Mouse (Mus musculus): Measurements from ENCODE around the gene Magoh.

Magoh gene

GRCm38 (mm10) chr4:107879254-107880050 is at the start of gene Magoh:
Gene Magoh, plus strand, starts transcription at chr4:107879755.
- peak; percentile 89 for ATAC-seq (ENCODE audit: low TSS enrichment)

GRCm38 (mm10) chr4:107830189-107830588 is 49.4 kb upstream of the Magoh start:
- ATAC-seq (ENCODE audit: low TSS enrichment) = peak; percentile 50

- no peak for ATAC-seq (ENCODE audit: low TSS enrichment)
These were observed 48.7 kb upstream of the Magoh start for GRCm38 (mm10) chr4:107830821-107831221.

- no peak for ATAC-seq (ENCODE audit: low TSS enrichment)
These were observed 47.9 kb upstream of the Magoh start for GRCm38 (mm10) chr4:107831678-107832077.

DNA sequence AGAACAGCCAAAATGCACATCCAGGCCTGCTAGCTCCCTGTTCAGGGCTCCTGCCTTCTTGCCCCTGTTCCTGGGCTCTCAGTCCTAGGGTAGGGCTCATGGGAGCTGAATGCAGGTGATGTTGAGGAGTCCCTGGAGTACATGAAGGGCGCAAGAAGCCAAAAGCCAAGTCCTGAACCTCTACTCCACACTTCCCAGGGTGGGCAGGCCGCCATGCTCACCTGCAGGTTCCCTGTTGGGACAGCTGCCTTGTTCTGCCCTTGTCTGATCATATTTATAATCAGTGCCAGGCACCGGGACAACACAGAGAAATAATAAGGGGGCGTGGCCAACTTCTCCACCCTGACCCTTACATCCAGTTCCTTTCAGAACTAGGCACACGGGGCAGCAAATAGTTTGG is 46.0 kb upstream of the Magoh start:
- no peak for ATAC-seq (ENCODE audit: low TSS enrichment)

- no peak for ATAC-seq (ENCODE audit: low TSS enrichment)
These were observed 44.8 kb upstream of the Magoh start for GRCm38 (mm10) chr4:107834643-107835314.

- ATAC-seq (ENCODE audit: low TSS enrichment) = no peak
These were observed 44.0 kb upstream of the Magoh start for GRCm38 (mm10) chr4:107835508-107835909.

DNA sequence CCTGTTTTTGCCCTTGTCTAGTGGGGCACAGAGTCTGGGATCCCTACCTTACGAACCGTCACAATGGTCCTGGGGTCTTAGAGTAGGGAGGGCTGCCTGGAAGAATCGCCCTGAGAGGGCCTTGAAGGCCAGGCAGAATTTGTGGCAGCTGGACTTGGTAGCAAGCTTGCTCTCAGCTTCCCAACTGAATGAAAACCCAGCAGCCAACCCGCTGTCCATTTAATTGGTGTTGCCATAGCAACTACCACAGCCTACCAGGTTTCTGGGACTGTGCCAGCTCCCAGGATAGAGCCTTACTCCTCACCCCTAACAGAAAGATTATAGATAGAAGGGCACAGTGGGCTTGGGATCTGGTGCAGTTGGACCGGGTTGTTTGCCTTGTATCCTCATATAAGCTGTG is 42.8 kb upstream of the Magoh start:
- ATAC-seq (ENCODE audit: low TSS enrichment) = peak; percentile 68

DNA sequence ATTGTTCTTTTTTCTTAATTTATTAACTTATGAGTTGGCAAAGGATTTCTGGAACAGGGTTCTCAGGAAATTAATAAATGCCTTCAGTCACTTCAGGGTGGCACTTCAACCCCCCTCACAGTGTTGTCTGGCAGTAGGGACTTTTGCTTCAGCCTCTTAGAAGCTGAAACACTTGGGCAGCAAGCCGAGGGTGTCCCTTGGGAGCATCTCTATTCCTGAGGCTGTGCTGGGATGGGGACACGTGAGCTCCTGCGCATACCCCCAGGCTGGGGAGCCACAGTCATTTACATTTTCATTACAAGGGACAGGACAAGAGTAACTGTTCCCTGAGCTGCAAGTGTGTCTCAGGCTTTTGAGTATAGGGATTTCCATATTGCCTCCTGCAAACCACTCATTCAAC is 41.6 kb upstream of the Magoh start:
- no peak for ATAC-seq (ENCODE audit: low TSS enrichment)

DNA sequence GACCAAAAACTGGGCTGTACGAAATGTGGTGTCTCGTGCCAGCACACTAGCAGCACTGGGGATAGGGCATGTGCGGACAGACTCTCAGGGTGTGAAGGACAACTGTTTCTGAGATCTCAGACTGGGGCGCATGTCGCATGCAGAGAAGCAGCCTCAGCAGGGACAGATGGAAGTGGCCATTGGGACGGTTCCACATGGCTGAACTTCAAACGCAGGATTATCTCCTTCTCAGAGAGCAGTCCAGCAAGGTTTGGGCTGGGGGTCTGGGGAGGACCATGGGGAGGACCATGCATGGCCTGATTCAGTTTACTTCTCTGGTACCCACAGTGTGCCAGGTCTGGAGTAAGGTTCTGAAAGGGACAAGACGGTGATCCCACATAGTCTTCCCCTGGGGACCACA is 35.9 kb upstream of the Magoh start:
- ATAC-seq (ENCODE audit: low TSS enrichment) = no peak

GRCm38 (mm10) chr4:107844971-107845370 is 34.6 kb upstream of the Magoh start:
- no peak for ATAC-seq (ENCODE audit: low TSS enrichment)

- peak; percentile 28; the same call in 1 of the 2 replicates for ATAC-seq (ENCODE audit: low TSS enrichment)
These were observed 32.8 kb upstream of the Magoh start for GRCm38 (mm10) chr4:107846795-107847194.

DNA sequence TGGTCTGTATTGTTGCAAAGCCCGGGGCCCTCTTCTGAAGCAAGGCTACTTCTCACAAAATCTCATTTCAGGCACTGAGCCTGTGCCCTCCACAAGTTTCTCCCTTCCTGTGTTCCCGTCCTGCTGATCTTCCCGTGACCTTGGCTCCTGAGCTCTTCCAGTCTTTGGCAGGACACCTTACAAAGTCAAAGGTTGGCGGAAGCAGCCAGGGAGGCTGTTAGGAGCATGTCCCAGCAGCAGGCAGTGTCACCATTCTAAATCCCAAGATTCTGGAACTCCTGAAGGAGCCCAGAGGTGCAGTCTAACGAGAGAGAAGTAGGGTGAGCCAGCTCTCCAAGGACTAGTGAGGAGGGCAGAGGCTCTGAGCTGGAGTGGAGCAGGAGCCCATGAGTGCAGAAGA is 31.0 kb upstream of the Magoh start:
- no peak for ATAC-seq (ENCODE audit: low TSS enrichment)

DNA sequence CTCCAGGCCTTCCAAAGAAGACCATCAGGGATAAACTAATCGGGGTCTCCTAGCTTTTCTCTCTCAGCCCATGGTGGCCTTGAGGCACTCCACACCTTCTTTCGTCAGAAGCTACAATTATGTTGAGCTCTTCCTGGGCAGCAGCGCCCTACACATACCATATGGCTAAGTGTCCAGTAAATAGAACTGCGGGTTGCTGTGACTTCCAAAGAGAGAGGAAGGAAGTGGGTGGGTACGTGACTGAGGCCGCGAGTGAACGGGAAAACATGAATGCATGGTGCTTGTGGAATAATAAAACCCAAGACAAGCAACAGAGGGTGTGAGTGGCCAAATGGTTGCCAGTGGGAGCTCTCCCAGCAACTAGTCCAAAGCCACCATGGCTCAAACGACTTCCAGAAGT is 29.9 kb upstream of the Magoh start:
- peak; percentile 51 for ATAC-seq (ENCODE audit: low TSS enrichment)

GRCm38 (mm10) chr4:107850091-107850490 is 29.5 kb upstream of the Magoh start:
- no peak for ATAC-seq (ENCODE audit: low TSS enrichment)

DNA sequence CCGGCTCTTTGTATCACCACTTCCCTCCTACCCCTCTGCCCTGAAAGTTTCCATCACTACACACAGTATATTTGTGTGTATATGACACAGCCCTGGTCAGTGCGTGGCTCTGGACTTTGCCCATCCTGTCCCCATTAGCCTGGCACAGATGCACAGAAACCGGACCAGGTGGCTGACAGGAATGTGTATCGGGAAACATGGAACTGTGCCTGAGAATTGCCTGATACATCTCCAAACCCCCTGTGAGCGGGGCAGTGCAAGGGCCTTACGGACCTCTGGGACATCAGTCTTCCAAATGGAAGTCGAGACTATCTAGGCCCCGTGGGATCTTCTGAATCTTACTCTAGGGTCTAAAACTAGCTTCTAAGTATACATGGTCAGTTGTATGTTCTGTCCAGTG is 26.2 kb upstream of the Magoh start:
- no peak for ATAC-seq (ENCODE audit: low TSS enrichment)

- ATAC-seq (ENCODE audit: low TSS enrichment) = no peak
These were observed 25.7 kb upstream of the Magoh start for GRCm38 (mm10) chr4:107853836-107854235.

GRCm38 (mm10) chr4:107856958-107857686 is 22.4 kb upstream of the Magoh start:
- ATAC-seq (ENCODE audit: low TSS enrichment) = peak; percentile 86

- no peak for ATAC-seq (ENCODE audit: low TSS enrichment)
These were observed 20.6 kb upstream of the Magoh start for GRCm38 (mm10) chr4:107858995-107859394.

DNA sequence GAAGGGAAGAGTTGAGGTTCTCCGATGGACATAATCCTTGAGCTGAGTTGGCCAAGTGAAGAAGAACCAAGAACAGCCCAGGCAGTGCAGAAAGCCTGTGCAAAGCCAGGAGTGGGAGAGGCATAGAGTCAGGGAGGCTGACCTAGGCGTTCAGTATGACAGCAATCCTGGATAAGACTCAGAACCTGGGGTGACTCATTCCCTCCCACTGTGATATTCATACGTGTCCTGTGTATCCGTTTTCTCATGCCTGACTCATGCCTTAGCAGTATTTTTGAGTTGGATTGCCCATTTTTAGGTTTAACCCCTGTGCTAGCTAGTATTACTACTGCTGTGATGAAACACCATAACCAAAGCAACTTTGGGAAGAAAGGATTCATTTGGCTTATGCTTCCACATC is 14.7 kb upstream of the Magoh start:
- ATAC-seq (ENCODE audit: low TSS enrichment) = peak; percentile 82

DNA sequence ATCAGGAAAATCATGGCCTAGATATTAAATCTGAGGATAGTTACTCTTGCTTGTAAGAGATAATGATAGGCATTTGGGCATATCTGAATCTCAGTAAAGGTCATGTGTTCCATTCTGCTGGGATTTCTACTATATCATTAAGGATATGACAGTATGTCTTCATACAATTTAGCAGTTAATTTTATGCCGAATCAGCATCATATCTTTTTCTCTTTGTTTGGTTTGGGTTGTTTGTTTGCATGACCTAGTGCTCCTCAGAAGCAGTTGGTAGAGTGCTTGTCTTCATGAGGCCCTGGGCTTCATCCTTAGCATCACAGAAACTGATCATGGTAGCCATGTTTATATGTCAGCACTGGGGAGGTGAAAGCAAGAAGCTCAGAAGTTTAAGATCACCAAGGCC is 2.1 kb downstream of the Magoh start:
- ATAC-seq (ENCODE audit: low TSS enrichment) = no peak

DNA sequence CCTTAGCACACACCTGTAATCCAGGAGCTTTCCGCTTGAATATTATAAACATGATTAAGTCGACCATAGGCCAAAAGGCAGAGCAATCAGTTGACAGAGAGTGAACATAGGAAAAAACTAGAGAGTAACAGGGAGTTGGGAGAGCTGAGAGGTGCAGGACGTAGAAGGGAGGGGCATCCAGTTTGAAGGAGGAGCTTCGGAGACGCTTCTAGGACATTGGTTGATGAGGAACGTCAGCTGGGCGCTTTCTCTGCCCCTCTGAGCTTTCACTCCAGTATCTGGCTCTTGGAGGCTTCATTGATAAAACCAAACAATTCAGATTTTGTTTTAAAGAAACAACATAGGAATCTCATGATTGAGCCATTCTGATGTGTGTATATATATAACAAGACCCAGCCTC is 6.8 kb downstream of the Magoh start:
- ATAC-seq (ENCODE audit: low TSS enrichment) = no peak

DNA sequence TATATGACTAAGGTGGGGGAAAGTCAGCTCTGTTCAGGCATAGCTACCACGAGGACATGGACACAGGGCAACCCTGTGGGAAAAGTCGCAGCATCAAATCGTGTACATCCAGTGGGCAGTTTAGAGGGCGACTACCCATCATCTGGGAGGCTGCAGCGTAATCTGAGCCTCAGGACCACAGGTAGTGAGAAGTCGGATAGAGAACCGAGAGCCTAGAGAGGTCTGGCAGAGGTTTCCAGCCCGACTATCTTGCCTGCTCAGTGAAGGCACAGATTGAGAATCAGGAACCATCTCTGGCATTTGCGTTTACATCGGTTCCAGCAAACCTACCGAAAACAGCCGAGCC is 9.8 kb downstream of the Magoh start:
- peak; percentile 41 for ATAC-seq (ENCODE audit: low TSS enrichment)

Data from frontal cortex, adult (tissue).